Mouse (Mus musculus) CH12F3 (cell line): ENCODE data around the gene Cntfr.

Source experiments
- in situ Hi-C: fragments of 300-500 bp; cut with MboI; formaldehyde crosslinking; loops from 2 replicates; pipeline ENCODE4 v1.14.3; 2020; ENCODE audit warnings: low sequenced_read_pairs

Gene Cntfr

DNA sequence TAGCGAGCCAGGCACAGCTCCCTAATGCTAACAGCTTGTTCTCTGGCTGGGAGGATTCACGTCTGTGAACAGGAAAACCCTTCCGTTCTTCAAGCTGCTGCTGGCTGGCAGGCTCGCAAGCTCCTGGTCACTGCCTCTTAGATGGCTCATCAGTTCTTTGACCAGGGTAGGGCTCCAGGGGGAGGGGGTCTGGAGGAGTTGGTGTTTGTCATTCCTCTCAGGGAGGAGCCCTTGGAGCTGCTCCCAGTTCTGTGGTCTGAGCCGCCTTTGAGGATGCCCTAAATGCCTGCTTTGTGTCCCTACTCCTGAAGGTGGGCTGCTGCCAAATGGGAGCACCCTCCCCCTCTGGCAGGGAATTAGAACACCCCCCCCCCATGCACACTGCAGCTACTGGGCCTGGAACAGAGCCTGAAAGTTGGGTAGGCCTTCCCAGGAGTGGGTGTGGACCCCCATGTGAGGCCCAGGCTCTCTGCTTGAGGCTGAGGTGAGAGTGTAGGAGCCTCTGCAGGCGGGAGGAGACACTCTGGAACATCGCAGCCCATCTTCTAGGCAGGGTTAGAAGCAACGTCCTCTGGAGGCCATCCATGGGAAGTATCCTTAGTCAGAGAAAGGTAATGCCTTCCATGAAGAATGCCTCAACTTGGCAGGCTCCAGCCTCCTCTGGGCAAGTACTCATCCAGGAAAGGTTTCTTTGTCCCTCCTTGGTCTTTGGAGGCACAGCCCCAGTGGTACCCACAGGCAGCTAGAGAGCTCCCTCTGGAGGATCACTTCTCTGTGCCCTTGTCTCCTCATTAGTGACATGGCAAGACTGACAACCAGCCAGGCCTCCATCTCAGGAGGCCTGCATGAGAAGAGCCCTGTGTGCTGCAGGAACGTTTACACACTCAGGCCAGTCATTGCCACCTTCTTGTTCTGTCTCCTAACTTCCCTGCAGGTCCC is 81.0 kb downstream of the Cntfr start:
- in situ Hi-C loops, result no loop called here

DNA sequence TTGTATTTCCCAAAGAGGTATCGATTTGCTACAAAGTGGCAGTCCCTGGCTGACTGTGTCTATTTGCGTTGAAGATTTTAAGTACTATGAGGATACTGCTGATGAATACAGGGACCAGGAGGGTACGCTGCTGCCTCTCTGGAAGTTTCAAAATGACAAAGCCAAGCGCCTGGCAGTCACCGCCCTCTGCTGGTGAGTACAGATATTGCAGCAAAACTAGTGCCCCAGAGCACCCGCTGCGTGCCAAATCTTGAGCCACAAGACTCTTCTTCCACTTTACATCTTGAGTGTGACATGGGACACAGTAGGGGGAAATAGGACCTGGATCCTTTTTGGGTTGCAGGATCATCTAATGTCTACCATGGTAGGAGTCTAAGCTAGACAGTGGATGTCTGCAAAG is 82.7 kb downstream of the Cntfr start:
- in situ Hi-C loops, result loop anchor here (5.0 kb wide), 1 partner anchor 33 kb away; no protein-coding TSS in a partner anchor

DNA sequence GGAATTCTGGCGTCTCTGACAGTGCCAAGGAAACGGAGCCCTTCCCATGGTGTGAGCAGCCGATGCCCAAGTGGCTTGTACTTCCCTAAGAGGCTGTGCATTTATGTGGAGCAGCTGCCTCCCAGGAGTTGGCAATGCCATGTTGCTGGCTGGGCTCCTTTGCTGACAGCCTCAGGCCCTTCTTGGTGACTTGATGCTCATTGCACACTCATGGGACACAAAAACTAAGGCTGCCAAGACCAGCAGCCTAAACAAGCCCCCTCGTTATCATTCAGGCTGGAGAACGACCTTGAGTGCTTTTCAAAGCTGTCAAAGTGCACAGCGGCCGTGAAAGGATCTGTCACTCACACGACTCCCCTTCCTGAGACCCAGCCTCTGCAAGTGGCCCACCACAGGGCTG is 84.7 kb downstream of the Cntfr start:
- in situ Hi-C loops, result loop anchor here (5.0 kb wide), 1 partner anchor 35 kb away; no protein-coding TSS in a partner anchor

DNA sequence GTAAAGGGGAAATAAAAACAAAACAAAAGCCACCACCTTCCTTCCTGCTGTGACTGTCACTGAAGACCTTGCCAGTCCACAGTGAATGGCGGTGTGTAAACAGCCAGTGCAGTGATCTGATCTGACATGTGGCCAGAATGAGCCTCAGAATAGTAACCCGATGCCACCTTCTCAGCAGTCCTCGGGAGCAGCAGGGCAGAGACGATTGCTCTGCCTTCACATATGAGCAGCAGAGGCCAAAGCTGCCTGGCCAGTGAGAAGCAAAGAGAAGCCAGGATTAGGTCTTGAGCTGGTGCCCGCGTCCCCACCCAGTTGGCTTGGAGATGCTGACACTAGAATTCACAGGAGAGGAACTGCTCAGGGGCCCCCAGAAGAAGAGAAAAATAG is 86.3 kb downstream of the Cntfr start:
- in situ Hi-C loops, result loop anchor here (5.0 kb wide), 1 partner anchor 37 kb away; no protein-coding TSS in a partner anchor

DNA sequence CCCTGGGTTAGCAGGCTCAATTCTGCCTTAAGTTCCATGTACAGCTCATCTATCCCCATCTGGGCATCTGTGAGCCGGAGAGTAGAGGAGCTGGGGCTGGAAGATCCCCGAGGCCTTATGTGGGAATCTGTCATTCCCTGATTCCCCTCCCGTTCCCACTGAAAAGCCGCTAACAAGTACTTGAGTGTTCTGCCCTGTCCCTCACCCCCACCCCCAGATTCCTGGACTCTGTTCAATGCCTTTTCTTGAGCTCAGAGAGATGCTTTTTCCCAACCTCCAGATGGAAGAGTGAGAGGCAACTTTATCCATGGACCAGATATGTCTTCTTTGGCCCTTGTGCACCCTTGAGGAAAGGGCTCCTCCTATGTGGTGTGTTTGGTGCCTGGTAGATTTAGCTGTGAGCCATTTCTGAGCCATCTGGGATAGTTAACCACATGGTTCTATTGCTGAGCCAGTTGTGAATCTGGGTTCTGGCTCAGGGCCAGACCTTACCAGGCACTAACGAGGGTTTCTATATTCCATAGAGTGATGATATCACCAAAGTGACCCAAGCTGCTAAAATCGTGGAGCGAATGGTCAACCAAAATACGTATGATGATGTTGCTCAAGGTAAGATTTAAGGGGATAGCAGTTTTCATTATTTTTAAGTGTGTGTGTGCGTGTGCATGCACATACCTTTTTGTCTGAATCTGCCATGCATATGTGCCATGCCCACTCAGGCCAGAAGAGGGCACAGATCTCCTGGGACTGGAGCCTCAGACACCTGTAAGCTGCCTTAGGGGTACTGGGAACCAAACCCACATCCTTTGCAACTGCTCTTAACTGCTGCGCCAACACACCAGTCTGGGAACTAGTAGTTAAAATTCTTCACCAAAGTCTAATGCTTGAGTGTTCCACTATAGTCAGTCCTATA is 87.0 kb downstream of the Cntfr start:
- in situ Hi-C loops, result loop anchor here (5.0 kb wide), 1 partner anchor 37 kb away; no protein-coding TSS in a partner anchor
